Mouse (Mus musculus): ENCODE data around the gene Hist1h2ah. TPM values are rescaled to one million over a fixed set of nuclear protein-coding genes. Genes with fewer than 3 reads are reported as not detected.

Gene Hist1h2ah
- total and polyA plus RNA-seq, 3 experiments: 8.1 to 10.0 TPM; not detected in 1

- Histone ChIP-seq H3K27me3 (ENCODE audit: control insufficient read depth, insufficient read depth, low read length) (no peaks in the 10 kb centered on the region), H3K4me3 (peak overlapping the region; percentile 53), H3K9ac (ENCODE audit: low read depth, low read length) (peak overlapping the region; percentile 65), H3K4me1 (ENCODE audit: control insufficient read depth, insufficient read depth, low read length) (no peaks in the 10 kb centered on the region; the same call in 1 of the 2 replicates), H3K36me3 (ENCODE audit: control insufficient read depth, insufficient read depth, low read length) (no peaks in the 10 kb centered on the region), H3K27ac (peak overlapping the region; percentile 44; the same call in 1 of the 2 replicates), H3K79me2 (replicated peaks; ENCODE audit: control insufficient read depth, insufficient read depth, low read length) (no peaks in the 10 kb centered on the region)
- DNase-seq: no peak
- intact Hi-C loops (cut with DNase I): loop anchor here (2.0 to 10.0 kb wide), 7 partner anchors 263 to 1707 kb away; partner anchors contain the start of genes Hist1h1e, Hist1h2ai, Hist1h2ak and Hist1h2bb
- WGBS: 6% methylated on average over 24 of the region's 24 CpGs
- TF ChIP-seq CTCF (IDR thresholded peaks at IDR 0.05) (no peak), EP300 (IDR thresholded peaks at IDR 0.05; ENCODE audit: insufficient read depth, low read depth, low read length) (no peak), POLR2A (IDR thresholded peaks at IDR 0.05; ENCODE audit: insufficient read depth, low read depth, low read length) (no peak)
Measured at GRCm38 (mm10) chr13:22040464-22041141, 5.2 kb upstream of the Hist1h2ah start.

DNA sequence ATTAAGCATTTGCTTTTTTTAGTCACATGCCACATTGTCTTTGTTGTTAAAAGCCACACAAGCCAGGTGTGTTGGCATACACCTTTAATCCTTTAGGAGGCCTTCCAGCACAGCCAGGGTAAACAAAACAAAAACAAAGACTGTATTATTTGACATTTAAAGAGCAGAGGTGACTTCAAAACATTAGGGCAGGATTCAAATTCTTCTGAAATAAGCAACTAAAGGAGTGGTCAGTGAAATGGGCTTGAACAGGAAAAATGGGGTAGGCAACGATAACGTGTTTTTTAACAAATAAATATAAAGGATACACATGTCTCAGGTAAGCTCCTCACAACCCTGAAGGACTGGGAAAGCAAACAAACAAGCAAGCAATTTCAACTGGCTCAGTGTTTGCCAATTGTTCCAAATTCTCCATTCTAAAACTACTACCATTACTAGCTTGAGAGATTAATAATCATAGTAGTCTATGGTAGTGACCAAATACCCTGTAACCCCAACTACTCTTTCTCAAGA, 4.6 kb upstream of the Hist1h2ah start:
- Histone ChIP-seq H3K4me3 (no peak overlapping the region), H3K27ac (no peak overlapping the region), H3K4me1 (ENCODE audit: control insufficient read depth, insufficient read depth, low read length) (no peaks in the 10 kb centered on the region; the same call in 1 of the 2 replicates), H3K9ac (ENCODE audit: low read depth, low read length) (no peak overlapping the region), H3K79me2 (replicated peaks; ENCODE audit: control insufficient read depth, insufficient read depth, low read length) (no peaks in the 10 kb centered on the region), H3K27me3 (ENCODE audit: control insufficient read depth, insufficient read depth, low read length) (no peaks in the 10 kb centered on the region), H3K36me3 (ENCODE audit: control insufficient read depth, insufficient read depth, low read length) (no peaks in the 10 kb centered on the region)
- intact Hi-C loops (cut with DNase I): loop anchor here (2.0 to 10.0 kb wide), 9 partner anchors 215 to 1707 kb away; partner anchors contain the start of genes Hist1h1e, Hist1h1t, Hist1h2ai and Hist1h2ak
- 19% methylated on average over 2 of the region's 2 CpGs for WGBS
- TF ChIP-seq EP300 (IDR thresholded peaks at IDR 0.05; ENCODE audit: insufficient read depth, low read depth, low read length): no peak
- TF ChIP-seq CTCF (IDR thresholded peaks at IDR 0.05): no peak
- TF ChIP-seq POLR2A (IDR thresholded peaks at IDR 0.05; ENCODE audit: insufficient read depth, low read depth, low read length): no peak
- no peak for DNase-seq

GRCm38 (mm10) chr13:22039364-22039763, 4.0 kb upstream of the Hist1h2ah start:
- no peak overlapping the region for H3K27ac ChIP-seq
- no peaks in the 10 kb centered on the region; the same call in 1 of the 2 replicates for H3K4me1 ChIP-seq (ENCODE audit: control insufficient read depth, insufficient read depth, low read length)

DNA sequence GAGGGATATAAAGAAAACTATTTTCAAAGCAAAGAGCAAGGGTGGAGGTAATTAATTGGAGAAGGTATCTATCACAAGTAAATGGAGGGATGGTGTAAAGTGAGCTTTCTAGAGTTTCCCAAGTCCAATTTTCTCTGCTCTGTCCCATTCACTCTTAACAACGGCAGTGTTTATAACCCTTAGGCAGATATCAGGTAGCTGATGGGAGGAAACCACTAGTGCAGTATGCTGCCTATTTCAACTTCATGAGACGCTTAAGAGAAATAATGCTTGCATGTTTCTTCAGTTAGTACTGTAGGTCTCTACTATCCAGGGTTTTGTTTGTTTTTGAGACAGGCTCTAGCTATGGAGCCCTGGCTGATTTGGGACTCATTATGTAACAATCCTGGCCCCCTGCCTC, 2.0 kb upstream of the Hist1h2ah start:
- TF ChIP-seq EP300 (IDR thresholded peaks at IDR 0.05; ENCODE audit: insufficient read depth, low read depth, low read length): no peak
- TF ChIP-seq POLR2A (IDR thresholded peaks at IDR 0.05; ENCODE audit: insufficient read depth, low read depth, low read length): no peak
- no peak for TF ChIP-seq CTCF (IDR thresholded peaks at IDR 0.05)
- Histone ChIP-seq H3K36me3 (ENCODE audit: control insufficient read depth, insufficient read depth, low read length) (no peaks in the 10 kb centered on the region), H3K79me2 (replicated peaks; ENCODE audit: control insufficient read depth, insufficient read depth, low read length) (no peaks in the 10 kb centered on the region), H3K27ac (no peak overlapping the region), H3K4me3 (no peak overlapping the region), H3K27me3 (ENCODE audit: control insufficient read depth, insufficient read depth, low read length) (no peaks in the 10 kb centered on the region), H3K9ac (ENCODE audit: low read depth, low read length) (no peak overlapping the region), H3K4me1 (ENCODE audit: control insufficient read depth, insufficient read depth, low read length) (no peaks in the 10 kb centered on the region; the same call in 1 of the 2 replicates)
- intact Hi-C loops (cut with DNase I): loop anchor here (5.0 to 10.0 kb wide), 2 partner anchors 213 to 1660 kb away; partner anchors contain the start of genes Hist1h1t and Hist1h4c
- 81% methylated on average over 2 of the region's 2 CpGs for WGBS
- no peak for DNase-seq

More at GRCm38 (mm10) chr13:22039364-22039763, 4.0 kb upstream of the Hist1h2ah start:
- WGBS: 75% methylated on average over 5 of the region's 5 CpGs
- H3K36me3 ChIP-seq (ENCODE audit: control insufficient read depth, insufficient read depth, low read length): no peaks in the 10 kb centered on the region
- TF ChIP-seq EP300 (IDR thresholded peaks at IDR 0.05; ENCODE audit: insufficient read depth, low read depth, low read length) (no peak), CTCF (IDR thresholded peaks at IDR 0.05) (no peak), POLR2A (IDR thresholded peaks at IDR 0.05; ENCODE audit: insufficient read depth, low read depth, low read length) (no peak)
- H3K4me3 ChIP-seq: no peak overlapping the region
- H3K79me2 ChIP-seq (replicated peaks; ENCODE audit: control insufficient read depth, insufficient read depth, low read length): no peaks in the 10 kb centered on the region
- H3K27me3 ChIP-seq (ENCODE audit: control insufficient read depth, insufficient read depth, low read length): no peaks in the 10 kb centered on the region
- DNase-seq: no peak
- no peak overlapping the region for H3K9ac ChIP-seq (ENCODE audit: low read depth, low read length)
- intact Hi-C loops (cut with DNase I): loop anchor here (5.0 to 10.0 kb wide), 2 partner anchors 215 to 1658 kb away; partner anchors contain the start of genes Hist1h1t and Hist1h4c

DNA sequence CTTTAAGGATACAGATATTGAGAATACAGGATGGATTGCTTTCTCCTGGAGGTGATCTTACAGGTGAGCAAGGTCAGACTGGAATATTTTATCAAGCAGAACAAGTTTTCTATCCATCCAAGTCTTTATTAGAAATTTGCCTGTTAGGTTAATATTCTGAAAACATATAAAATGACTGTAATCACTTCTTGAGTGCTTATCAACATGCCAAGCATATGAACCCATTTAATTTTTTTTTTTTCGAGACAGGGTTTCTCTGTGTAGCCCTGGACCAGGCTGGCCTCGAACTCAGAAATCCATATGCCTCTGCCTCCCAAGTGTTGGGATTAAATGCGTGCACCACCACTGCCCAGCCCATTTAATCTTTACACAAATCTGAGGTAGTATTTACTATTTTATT, 1.6 kb upstream of the Hist1h2ah start:
- WGBS: 81% methylated on average over 3 of the region's 3 CpGs
- intact Hi-C loops (cut with DNase I): loop anchor here (5.0 to 10.0 kb wide), 2 partner anchors 212 to 1660 kb away; partner anchors contain the start of genes Hist1h1t and Hist1h4c
- Histone ChIP-seq H3K27ac (no peak overlapping the region), H3K4me1 (ENCODE audit: control insufficient read depth, insufficient read depth, low read length) (no peaks in the 10 kb centered on the region; the same call in 1 of the 2 replicates), H3K4me3 (no peak overlapping the region), H3K79me2 (replicated peaks; ENCODE audit: control insufficient read depth, insufficient read depth, low read length) (no peaks in the 10 kb centered on the region), H3K36me3 (ENCODE audit: control insufficient read depth, insufficient read depth, low read length) (no peaks in the 10 kb centered on the region), H3K9ac (ENCODE audit: low read depth, low read length) (no peak overlapping the region), H3K27me3 (ENCODE audit: control insufficient read depth, insufficient read depth, low read length) (no peaks in the 10 kb centered on the region)
- no peak for DNase-seq
- TF ChIP-seq POLR2A (IDR thresholded peaks at IDR 0.05; ENCODE audit: insufficient read depth, low read depth, low read length) (no peak), EP300 (IDR thresholded peaks at IDR 0.05; ENCODE audit: insufficient read depth, low read depth, low read length) (no peak), CTCF (IDR thresholded peaks at IDR 0.05) (no peak)
